Mouse (Mus musculus): Measurements from ENCODE around the gene Abca15.
"Not testable (repeated sequence)": the region's sequence is repeated elsewhere in the genome, so short reads cannot be mapped to it uniquely, and the experiment has no call there.

The Abca15 gene

DNA sequence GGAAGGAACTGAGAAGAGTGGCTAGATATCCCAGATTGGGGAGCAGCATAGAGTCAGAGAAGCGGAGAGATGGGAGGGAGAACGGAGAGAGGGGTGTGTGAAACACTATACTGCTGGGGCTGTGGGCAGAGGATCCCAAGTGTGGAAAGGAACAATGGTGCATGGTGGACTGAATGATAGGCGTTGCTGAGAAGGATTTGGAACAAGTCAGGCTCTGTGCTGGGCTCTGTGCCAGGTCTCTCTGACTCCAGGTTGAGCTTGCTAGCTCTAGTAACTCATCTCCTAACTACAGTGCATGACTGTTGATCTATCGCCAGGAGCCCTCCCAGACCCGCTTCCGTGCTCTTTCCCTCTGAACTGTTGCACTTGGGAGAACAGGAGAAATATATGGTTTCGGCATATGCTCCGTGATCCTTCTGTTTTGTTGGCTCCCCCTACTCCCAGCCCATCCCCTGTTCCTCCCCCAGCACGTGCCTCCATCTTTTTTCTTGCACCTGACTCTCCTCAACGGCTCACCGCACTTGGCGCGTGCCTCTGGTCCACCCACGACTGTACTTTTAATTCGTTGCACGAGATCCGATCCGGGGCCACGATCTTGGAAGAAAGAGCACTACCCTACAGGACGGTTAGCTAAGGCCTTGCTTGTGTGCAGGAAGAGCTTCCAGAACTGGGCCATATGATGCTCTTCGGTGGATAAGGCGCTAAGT is at the start of gene Abca15:
Gene Abca15, plus strand, starts transcription at position 584 of the 707 bp plus-strand sequence.
- no peak for DNase-seq (ENCODE audit: low read depth in 2 of 2, low spot score in 2 of 2)

DNA sequence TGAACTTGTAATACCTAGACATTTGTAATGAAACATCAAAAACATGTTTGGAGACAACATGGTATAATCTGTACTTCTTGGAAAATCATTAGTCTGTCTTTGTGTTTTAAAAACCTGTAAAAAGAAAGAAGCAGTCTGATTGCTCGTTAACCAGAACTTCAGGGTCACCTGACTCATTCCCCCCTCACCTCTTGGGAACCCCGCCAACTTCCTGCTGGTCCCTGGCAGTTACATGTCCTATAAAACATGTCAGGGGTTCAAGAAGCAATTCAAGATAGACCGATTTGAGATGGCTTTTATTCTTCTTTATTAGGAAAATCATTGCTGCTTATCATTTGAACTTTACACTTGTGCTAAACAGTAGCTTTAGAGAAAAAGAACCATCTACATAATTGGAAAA is 43.2 kb upstream of the Abca15 start:
- no peak for DNase-seq (ENCODE audit: low read depth in 2 of 2, low spot score in 2 of 2)

GRCm38 (mm10) chr7:120316086-120316485 is 12.4 kb upstream of the Abca15 start:
- no peak for DNase-seq (ENCODE audit: low read depth in 2 of 2, low spot score in 2 of 2)

DNA sequence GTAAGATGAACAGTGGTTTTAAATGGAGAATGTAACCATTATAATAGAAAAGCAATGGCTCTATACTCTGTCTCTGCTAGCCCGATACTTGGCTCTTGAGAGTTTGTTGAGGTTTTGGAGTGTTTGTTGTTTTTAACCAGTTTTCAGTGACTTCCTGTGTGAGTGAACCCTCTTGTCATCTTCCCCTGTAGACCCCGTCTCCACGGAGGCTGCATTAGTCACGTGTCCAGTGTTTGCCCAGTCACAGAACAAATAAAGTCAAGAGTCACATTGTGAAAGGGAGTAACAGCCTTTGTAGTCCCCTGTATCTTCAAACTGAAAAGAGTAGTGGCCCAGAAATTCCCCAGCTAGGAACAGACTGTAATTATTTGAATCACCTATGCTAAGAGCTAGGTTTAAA is 5.5 kb upstream of the Abca15 start:
- no peak for DNase-seq (ENCODE audit: low read depth in 2 of 2, low spot score in 2 of 2)

- not testable (repeated sequence) for DNase-seq (ENCODE audit: low read depth in 2 of 2, low spot score in 2 of 2)
These were observed 2.6 kb upstream of the Abca15 start for GRCm38 (mm10) chr7:120325911-120326310.

DNA sequence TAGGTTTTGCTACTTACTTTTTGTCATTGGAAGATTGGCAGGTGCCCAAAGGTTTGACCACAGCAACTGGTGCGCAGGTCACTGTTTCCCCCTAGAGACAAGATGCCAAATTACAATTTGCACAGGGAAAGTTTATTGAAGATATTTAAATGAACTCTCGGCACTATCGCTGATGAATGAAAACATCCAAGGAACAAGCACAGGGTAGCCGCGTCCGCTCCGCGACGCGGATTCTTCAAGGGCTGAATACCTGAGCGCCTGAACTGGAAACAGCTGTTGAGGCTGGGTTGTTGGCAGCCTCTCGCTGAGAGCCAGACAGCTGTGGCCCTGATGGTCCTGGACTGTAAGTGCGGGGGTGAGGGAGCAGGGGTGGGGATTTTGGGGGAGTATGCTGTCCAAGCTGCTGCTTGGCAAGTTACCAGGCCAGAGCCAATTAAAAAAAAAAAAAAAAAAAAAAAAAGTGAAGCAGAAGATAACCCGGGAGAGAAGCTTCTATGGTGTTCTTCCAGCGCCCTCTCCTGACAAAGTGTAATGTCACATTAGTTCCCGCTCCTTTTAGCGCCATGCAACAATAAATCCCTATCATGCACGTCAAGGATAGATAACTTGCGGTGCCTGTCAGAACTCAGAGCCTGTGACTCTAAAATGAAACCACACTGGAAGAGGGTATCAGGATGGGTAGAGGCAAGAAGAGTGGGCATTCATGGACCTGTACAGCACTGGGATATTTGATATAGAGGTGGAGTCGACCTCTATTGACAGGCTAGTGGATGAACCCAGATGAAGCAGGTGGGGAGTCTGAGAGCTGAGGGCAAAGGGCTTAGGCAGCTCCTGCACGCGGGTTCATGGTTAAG is 1.0 kb upstream of the Abca15 start:
- DNase-seq (ENCODE audit: low read depth in 2 of 2, low spot score in 2 of 2), result no peak

- DNase-seq (ENCODE audit: low read depth in 2 of 2, low spot score in 2 of 2), result no peak
These were observed 32.7 kb downstream of the Abca15 start for GRCm38 (mm10) chr7:120361159-120361558.

GRCm38 (mm10) chr7:120409447-120409846 is 81.0 kb downstream of the Abca15 start, which contains the start of gene Abca16:
Gene Abca16, plus strand, starts transcription at chr7:120409647.
- DNase-seq (ENCODE audit: low read depth in 2 of 2, low spot score in 2 of 2), result no peak

DNA sequence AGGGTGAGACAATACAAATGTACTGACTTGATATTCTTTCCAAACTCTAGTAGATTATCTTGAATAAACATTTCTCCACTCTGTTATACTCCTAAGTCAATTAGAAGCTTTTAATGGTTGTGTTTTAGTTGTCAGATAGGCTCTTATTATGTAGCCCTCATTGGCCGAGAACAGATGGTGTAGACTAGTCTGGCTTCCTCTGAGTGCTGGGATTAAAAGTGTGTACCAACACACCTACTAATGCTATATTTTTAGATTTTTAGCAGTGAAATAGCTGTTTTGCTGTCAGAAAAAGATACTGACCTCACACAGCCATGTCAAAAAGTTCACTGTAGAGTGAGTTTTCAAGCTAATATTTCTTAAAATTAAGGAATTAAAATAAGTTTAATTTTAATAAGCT is 83.9 kb downstream of the Abca15 start:
- no peak for DNase-seq (ENCODE audit: low read depth in 2 of 2, low spot score in 2 of 2)

GRCm38 (mm10) chr7:120426625-120427024 is 98.2 kb downstream of the Abca15 start:
- no peak for DNase-seq (ENCODE audit: low read depth in 2 of 2, low spot score in 2 of 2)

GRCm38 (mm10) chr7:120431464-120431863 is 103.0 kb downstream of the Abca15 start:
- DNase-seq (ENCODE audit: low read depth in 2 of 2, low spot score in 2 of 2), result no peak

Data from CD8-positive naive resting alpha-beta T cell, adult 2 months (primary cell).